Mouse (Mus musculus) gastrocnemius, adult 2 months (tissue): ENCODE data around the gene Plekha4. TPM values are rescaled to one million over a fixed set of nuclear protein-coding genes. Genes with fewer than 3 reads are reported as not detected.
"Not testable (repeated sequence)": the region's sequence is repeated elsewhere in the genome, so short reads cannot be mapped to it uniquely, and the experiment has no call there.

Experiments
- DNase-seq: peaks from one replicate; pipeline ENCODE4 v3.0.0; 2022
- H3K27ac ChIP-seq: fragments of 200-600 bp; 2 replicates; pipeline ENCODE4 v1.8.1; 2022; ENCODE audit warnings: mild to moderate bottlenecking
- H3K4me3 ChIP-seq: fragments of 200-600 bp; 2 replicates; pipeline ENCODE4 v1.8.1; 2022; ENCODE audit warnings: mild to moderate bottlenecking, moderate library complexity
- CTCF ChIP-seq: fragments of 200-600 bp; IDR thresholded peaks from 2 replicates; pipeline ENCODE4 v1.8.1; 2022; ENCODE audit warnings: antibody characterized with exemption, mild to moderate bottlenecking, moderate library complexity
- intact Hi-C: fragments of 180-260 bp; cut with DNase I; formaldehyde crosslinking; loops from one replicate; pipeline ENCODE4 v1.15.1; 2025
- total RNA-seq, 2 experiments: library from RNA; stranded (reverse); gene quantifications; 2 replicates each; pipeline ENCODE4 v1.2.3; 2021

Plekha4 gene
- total RNA-seq, 2 experiments from 2014 or later: 3.4 to 3.5 TPM

DNA sequence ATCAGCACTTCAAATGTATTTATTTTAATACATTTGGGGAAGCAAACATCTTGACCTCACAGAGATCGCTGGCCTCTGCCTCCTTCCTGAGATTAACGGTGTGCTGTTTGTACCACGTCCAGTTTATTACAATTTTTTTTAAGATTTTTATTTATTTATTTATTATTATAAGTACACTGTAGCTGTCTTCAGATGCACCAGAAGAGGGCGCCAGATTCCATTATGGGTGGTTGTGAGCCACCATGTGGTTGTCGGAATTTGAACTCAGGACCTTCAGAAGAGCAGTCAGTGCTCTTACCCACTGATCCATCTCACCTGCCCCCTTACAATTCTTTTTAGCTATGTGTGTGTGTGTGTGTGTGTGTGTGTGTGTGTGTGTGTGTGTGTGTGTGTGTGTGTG, 9.3 kb upstream of the Plekha4 start:
- DNase-seq, H3K4me3 ChIP-seq, intact Hi-C loops, H3K27ac ChIP-seq: not testable (repeated sequence)
- TF ChIP-seq CTCF: peak; percentile 61

GRCm38 (mm10) chr7:45518618-45519017, 7.5 kb upstream of the Plekha4 start:
- H3K27ac ChIP-seq: no peak overlapping the region
- intact Hi-C loops: no loop called here
- DNase-seq: no peak
- TF ChIP-seq CTCF: no peak
- H3K4me3 ChIP-seq: no peak overlapping the region

DNA sequence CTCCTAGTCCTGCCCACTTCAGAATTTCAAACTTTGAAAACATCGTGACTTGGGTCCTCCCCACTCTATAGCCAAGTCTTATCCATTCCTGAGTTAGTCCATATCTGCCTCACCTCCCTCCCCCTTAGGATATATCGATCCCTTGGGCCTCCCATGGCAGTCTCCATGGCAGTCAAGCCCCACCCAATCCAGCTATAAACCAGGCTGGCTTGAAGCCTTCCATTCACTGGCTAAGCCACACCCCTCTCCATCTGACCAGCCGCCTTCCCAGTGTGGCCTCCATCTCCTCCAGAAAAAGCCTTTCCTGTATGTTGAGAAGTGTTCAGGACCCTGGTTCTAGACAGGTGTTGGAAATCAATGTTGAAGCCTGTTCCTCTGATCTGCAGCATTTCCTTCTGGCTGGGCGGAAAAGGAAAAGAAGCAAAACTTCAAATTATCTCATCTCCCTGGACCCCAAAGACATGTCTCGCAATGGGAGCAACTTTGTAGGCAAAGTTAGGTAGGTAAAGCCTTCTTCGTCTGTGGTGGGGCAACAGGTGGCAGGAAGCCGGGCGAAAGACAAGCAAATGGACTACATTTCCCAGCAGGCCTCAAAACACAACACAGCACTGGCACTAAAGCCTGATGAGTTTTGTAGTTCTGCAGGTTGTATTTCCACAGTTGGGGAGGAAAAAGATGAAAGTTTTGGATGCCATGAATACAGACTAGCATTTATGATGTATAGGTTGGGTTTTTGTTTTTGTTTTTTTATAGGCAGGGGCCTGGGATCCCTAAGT, 6.6 kb upstream of the Plekha4 start:
- no peak for DNase-seq
- H3K4me3 ChIP-seq: no peak overlapping the region
- H3K27ac ChIP-seq: no peak overlapping the region
- intact Hi-C loops: no loop called here
- TF ChIP-seq CTCF: no peak

DNA sequence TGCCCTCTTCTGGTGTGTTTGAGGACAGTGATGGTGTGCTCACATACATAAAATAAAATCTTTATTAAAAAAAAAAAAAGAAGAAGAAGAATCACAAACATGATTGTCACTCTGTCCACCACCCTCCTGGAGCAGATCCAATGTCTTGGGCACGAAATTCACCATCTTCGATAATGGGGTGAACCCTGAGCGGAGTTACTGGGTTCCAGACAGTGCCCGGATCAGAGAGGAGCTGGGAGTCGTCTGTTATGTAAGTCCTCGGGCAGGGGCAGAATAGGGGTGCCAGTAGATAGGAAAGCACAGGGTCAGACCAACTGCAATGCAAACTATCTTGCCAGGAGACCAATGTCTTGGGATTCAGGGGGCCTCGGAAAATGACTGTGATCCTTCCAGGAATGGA, 5.5 kb upstream of the Plekha4 start:
- no peak for DNase-seq
- TF ChIP-seq CTCF: no peak
- intact Hi-C loops: no loop called here
- H3K4me3 ChIP-seq: no peak overlapping the region
- H3K27ac ChIP-seq: peak overlapping the region; percentile 10; the same call in 1 of the 2 replicates

DNA sequence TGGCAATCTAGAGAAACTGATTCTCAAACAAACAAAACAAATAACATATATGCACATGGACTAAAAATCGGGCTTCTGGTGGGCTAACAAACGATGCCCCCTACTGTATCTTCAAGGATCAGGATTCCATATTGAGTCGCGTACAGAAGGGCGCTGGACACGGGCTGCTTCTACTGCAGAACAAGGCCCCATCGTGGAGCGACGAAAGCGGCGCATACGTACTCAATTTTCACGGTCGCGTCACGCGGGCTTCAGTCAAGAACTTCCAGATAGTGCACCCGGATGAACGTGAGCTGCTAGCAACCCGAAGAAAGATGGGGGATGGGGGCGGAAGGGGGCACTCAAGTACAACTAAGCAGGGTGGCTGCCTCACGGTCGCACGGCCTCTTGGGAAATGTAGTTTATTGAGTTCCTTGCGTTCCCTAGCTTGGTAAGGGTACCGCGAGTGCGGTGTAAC, 4.4 kb upstream of the Plekha4 start:
- peak; percentile 43 for TF ChIP-seq CTCF
- Histone ChIP-seq H3K27ac (peak overlapping the region; percentile 92), H3K4me3 (peak overlapping the region; percentile 92)
- intact Hi-C loops: no loop called here
- DNase-seq: peak; percentile 89

- DNase-seq: no peak
- Histone ChIP-seq H3K4me3 (peak overlapping the region; percentile 92), H3K27ac (peak overlapping the region; percentile 92)
- intact Hi-C loops: no loop called here
- TF ChIP-seq CTCF: no peak
These were observed 3.9 kb upstream of the Plekha4 start for GRCm38 (mm10) chr7:45522194-45522752.

DNA sequence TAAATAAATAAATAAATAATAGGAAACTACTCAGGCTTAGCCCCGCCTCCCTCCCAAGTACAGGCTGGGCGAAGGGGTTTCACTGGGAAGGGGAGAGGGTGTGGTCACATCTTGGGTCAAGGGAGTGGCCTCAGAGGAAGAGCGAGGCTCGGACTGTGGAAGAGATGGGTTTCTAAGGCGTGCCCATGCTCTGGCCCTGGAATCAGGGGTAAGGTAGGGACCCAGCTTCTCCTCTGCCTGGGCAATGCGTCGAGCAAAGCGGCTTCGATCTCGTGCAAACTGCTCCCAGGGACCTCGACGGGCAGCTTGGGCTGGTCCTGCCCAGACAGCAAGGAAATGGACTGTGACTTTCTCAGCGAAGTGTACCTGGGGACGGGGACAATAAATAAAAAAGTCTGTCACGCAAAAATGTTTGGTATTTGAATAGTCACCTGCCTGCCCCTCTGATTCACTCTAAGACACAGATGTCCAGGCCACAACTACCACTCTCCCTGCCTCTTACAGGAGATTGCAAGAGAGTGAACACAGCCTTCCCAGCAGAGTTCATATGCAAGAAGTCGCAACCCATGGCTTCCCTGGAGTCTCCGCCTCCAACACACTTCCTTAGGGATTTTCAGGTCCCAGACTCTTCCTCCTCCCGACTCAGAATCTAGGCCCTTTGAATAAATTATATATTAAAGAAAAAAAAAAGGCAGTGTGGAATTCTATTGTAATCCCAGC, 3.0 kb upstream of the Plekha4 start:
- H3K4me3 ChIP-seq: peak overlapping the region; percentile 92
- H3K27ac ChIP-seq: peak overlapping the region; percentile 92
- no peak for DNase-seq
- TF ChIP-seq CTCF: no peak
- intact Hi-C loops: no loop called here

DNA sequence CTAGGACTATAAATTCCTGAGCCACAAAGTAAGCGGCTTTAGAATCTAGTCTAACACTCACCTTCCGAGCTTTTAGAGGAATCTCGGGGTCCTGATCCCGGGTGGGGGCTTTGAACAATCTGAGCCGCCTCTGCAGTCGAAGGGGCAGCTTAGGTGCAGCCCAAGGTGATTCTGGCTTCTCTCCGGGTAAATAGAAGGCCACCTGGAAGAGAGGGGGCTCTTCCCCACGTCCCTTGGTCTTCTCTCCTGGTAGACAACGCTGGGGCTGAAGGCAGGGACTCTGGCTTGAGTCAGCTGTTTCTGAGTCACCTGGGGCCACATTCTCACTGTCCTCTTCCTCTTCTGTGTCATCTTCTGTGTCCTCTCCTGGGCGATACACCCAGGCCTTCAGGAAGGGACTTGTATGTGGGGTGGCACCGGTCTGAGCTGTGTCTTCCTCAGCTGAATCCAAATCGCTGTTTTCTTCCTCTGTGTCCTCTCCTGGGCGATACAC, 2.4 kb upstream of the Plekha4 start:
- Histone ChIP-seq H3K4me3 (peak overlapping the region; percentile 92), H3K27ac (peak overlapping the region; percentile 92)
- no peak for TF ChIP-seq CTCF
- no peak for DNase-seq
- intact Hi-C loops: no loop called here

DNA sequence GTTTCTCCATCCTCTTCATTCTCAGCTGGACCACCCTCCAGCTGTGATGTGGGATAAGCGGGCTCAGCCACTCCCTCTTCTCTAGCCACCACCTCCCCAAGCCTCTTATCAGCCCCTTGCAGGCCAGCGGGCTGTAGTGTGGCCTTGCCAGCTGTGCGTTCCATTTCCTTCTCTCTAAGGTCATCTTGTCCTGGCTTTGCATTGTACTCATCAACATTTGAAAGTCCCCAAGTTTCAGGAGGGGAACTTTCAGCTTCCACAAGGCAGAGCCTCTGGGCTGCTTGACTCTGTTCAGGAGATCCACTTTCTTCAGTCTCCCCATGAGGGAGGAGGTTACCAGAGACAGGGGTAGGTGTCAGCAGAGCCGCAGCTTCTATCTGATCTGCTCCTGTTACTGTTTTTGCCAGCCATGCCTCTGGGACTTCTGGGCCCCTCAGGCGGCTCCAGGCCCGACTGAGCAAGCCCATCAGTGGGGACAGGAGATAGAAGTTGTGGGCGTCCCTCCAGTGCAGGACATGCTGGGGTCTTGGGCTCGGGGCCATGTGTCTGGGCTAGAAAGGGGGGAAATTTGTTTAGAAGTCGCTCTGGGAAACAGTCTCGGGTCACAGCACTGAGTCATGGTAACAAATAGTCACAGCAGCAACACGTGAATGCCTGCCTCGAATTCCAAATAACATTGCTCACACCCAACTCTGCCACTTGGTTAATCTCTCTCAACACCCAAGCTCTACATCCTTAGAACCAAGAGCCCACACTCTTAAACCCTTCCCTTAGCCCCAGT, 1.1 kb upstream of the Plekha4 start:
- intact Hi-C loops: no loop called here
- TF ChIP-seq CTCF: no peak
- H3K4me3 ChIP-seq: peak overlapping the region; percentile 92
- DNase-seq: peak; percentile 54
- H3K27ac ChIP-seq: peak overlapping the region; percentile 100

- TF ChIP-seq CTCF: peak; percentile 60
- H3K27ac ChIP-seq: peak overlapping the region; percentile 100
- H3K4me3 ChIP-seq: peak overlapping the region; percentile 92
- no peak for DNase-seq
- intact Hi-C loops: loop anchor here (1.0 kb wide), 1 partner anchor 55 kb away; no protein-coding TSS in a partner anchor
These were observed 467 bp downstream of the Plekha4 start for GRCm38 (mm10) chr7:45526474-45527120.

- peak overlapping the region; percentile 100 for H3K27ac ChIP-seq
- intact Hi-C loops, DNase-seq, H3K4me3 ChIP-seq: not testable (repeated sequence)
These were observed 1.0 kb downstream of the Plekha4 start for GRCm38 (mm10) chr7:45527169-45527568.

DNA sequence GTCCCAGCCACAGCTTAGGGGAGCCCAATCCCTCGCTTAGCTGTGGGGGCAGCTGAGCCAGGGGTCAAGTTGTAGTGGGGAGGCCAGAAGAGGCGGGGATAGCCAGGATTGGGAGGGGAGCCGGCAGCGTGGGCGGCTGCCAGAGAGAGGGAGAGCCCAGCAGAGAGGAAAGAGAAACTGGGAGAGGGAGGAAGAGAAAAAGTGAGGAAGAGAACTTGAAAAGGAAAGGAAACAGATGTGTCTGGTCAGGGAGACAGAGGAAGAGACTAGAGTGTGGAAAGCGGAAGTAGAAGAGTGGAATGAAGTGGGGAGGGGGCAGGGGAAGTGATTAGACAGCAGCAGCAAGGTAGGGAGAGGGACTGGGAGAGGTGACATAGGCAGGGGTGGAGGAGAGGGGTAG, 3.3 kb downstream of the Plekha4 start:
- Histone ChIP-seq H3K27ac (peak overlapping the region; percentile 70), H3K4me3 (peak overlapping the region; percentile 56)
- no peak for TF ChIP-seq CTCF
- no peak for DNase-seq
- intact Hi-C loops: no loop called here
